Mouse (Mus musculus): Measurements from ENCODE around the gene Spaca4.

DNA sequence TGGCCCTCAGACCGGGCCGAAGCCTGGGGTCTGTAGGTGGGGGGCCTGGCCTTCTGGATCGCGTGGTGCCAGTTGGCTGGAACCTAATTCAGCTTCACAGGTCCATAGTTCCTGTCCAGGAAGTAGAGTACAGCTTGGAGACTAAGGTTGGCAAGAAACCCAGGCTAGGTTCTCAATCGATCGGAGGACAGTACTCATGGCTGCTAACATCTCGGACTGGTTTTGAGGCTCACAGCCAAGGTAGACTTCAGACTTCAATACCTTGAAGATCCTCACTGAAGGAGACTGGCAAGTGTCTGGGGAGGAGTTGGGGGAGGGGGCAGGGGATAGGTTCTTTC, 4.4 kb downstream of the Spaca4 start:
- no peak for TF ChIP-seq EP300 (IDR thresholded peaks at IDR 0.05; ENCODE audit: insufficient read depth, low read depth, low read length)
- TF ChIP-seq CTCF (IDR thresholded peaks at IDR 0.05) = no peak
- TF ChIP-seq POLR2A (IDR thresholded peaks at IDR 0.05; ENCODE audit: insufficient read depth, low read depth, low read length) = no peak

Measured in heart, adult 2 months (tissue).